Comparison of ENCODE assay signal across 10 mouse cellular contexts in the genomic region with DNA sequence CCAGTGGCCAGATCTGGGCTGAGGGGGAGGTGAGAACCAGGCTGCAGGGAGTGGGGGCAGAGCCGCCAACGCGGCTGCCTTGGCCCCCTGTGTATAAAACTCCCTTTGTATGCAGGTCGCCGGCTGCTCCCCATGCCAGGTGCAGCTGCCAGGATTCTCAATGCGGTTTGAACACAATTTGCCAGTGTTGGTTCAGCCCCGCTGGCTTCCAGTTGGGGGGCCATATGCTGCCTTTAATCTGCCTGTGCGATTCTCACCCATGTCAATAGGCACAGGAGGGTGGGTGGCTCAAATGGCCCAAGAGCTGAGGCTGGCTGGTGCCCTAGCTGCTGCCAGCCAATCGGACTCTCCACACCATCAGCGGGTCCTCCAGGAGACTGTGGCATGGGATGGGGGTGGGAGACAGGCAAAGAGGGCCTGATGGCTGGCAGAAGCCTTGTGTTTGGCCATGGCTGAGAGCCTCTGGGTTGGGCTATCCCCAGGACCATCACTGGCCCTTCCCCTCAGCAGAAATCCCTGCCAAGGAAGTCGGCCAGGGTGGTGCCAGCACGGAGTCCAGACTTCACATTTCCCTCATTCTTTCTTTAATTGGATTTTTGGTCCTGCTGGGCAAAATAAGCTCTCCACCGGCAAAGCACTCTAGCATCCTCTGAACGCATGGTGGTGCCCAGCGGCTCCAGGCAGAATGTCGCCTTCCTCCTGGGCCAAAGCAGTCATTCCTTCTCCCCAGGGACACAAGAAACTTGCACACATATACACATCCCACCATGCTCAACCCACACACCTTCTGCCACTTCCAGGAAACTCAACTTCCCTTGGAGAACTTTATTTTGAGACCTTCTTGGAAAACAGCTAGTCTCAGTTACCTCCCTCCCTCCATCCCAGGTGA.
DNase-seq lines count a peak whose midpoint lies in the region; ATAC-seq lines count a peak whose summit lies in the region.
"Had no signal": no experiment of that assay in that cellular context is flagged by ENCODE, and none has a peak within 500 bp of the region (broad histone marks: within the 10 kb centered on the region; RNA-seq: fewer than 3 reads in every experiment).

No protein-coding gene starts in this region.

- ATAC-seq in frontal cortex, adult (ENCODE audit: low TSS enrichment) = peak; percentile 93
- ATAC-seq in forebrain, embryonic 13.5 days = peak; percentile 89
- ATAC-seq in midbrain, embryonic 12.5 days (ENCODE audit: low FRiP score, low read depth) = peak; percentile 76

- no peaks in the 10 kb centered on the region for H3K36me3 ChIP-seq in forebrain, embryonic 13.5 days (ENCODE audit: poor library complexity, severe bottlenecking)
- no peaks in the 10 kb centered on the region for H3K36me3 ChIP-seq in midbrain, embryonic 12.5 days

- H3K27ac ChIP-seq in forebrain, embryonic 13.5 days = peak overlapping the region; percentile 31; the same call in 1 of the 2 replicates
- H3K27ac ChIP-seq in midbrain, embryonic 12.5 days (replicated peaks) = no peak overlapping the region
- H3K27ac ChIP-seq: macrophage had no signal

- peaks cover 5% of the 10 kb centered on the region for H3K27me3 ChIP-seq in forebrain, embryonic 13.5 days
- peaks cover 28% of the 10 kb centered on the region for H3K27me3 ChIP-seq in midbrain, embryonic 12.5 days

- H3K4me1 ChIP-seq in forebrain, embryonic 13.5 days = peaks cover 23% of the 10 kb centered on the region
- H3K4me1 ChIP-seq in midbrain, embryonic 12.5 days = peaks cover 16% of the 10 kb centered on the region

- 26% methylated on average over 16 of the region's 16 CpGs for WGBS in forebrain, embryonic 13.5 days
- 40% methylated on average over 16 of the region's 16 CpGs for WGBS in midbrain, embryonic 12.5 days

- H3K4me3 ChIP-seq in forebrain, embryonic 13.5 days = no peak overlapping the region
- no peak overlapping the region for H3K4me3 ChIP-seq in midbrain, embryonic 12.5 days

- H3K9me3 ChIP-seq in forebrain, embryonic 13.5 days (replicated peaks) = no peaks in the 10 kb centered on the region
- H3K9me3 ChIP-seq in midbrain, embryonic 12.5 days = no peaks in the 10 kb centered on the region

- no peak overlapping the region for H3K4me2 ChIP-seq in forebrain, embryonic 13.5 days
- H3K4me2 ChIP-seq in midbrain, embryonic 12.5 days (replicated peaks) = no peak overlapping the region

- no peak overlapping the region for H3K9ac ChIP-seq in forebrain, embryonic 13.5 days
- H3K9ac ChIP-seq in midbrain, embryonic 12.5 days (replicated peaks) = no peak overlapping the region

- no peak for DNase-seq in frontal cortex, postnatal 25 days (ENCODE audit: low spot score in 2 of 2)
- peak; percentile 93 for DNase-seq in brain, adult 2 months (ENCODE audit: low read depth, low spot score)
- no peak for DNase-seq in urinary bladder, postnatal 10 days (ENCODE audit: low spot score)
- DNase-seq in B cell, adult 2 months = no peak
- DNase-seq in kidney, adult 8-10 months = no peak
- DNase-seq: heart, postnatal 4 days had no signal
